Mouse (Mus musculus) midbrain, embryonic 12.5 days (tissue): ENCODE measurements around the gene Ubqln4. TPM values are rescaled to one million over a fixed set of nuclear protein-coding genes. Genes with fewer than 3 reads are reported as not detected.

Experiments
- ATAC-seq: fragments of 200-750 bp; cut with Nextera tagmentation; 2 replicates; pipeline ENCODE4 v1.8.0; 2017; ENCODE audit warnings: low read depth, moderate TSS enrichment, moderate library complexity; ENCODE audit not compliant: low FRiP score
- H3K27ac ChIP-seq: fragments of 300-500 bp; sonication (generic); replicated peaks from 2 replicates; pipeline ENCODE4 v1.5.1; 2016; ENCODE audit warnings: mild to moderate bottlenecking
- H3K27me3 ChIP-seq: fragments of 300-500 bp; sonication (generic); 2 replicates; pipeline ENCODE4 v1.6.1; 2016; ENCODE audit warnings: mild to moderate bottlenecking
- H3K36me3 ChIP-seq: fragments of 300-500 bp; sonication (generic); 2 replicates; pipeline ENCODE4 v1.6.1; 2016
- H3K4me1 ChIP-seq: fragments of 300-500 bp; sonication (generic); 2 replicates; pipeline ENCODE4 v1.6.1; 2016
- H3K4me2 ChIP-seq: fragments of 300-500 bp; sonication (generic); replicated peaks from 2 replicates; pipeline ENCODE4 v1.6.1; 2016; ENCODE audit warnings: mild to moderate bottlenecking, moderate library complexity
- H3K4me3 ChIP-seq: fragments of 300-500 bp; sonication (generic); 2 replicates; pipeline ENCODE4 v1.5.1; 2016; ENCODE audit warnings: mild to moderate bottlenecking
- H3K9ac ChIP-seq: fragments of 300-500 bp; sonication (generic); replicated peaks from 2 replicates; pipeline ENCODE4 v1.6.1; 2016; ENCODE audit warnings: mild to moderate bottlenecking, moderate library complexity
- H3K9me3 ChIP-seq: fragments of 300-500 bp; sonication (generic); 2 replicates; pipeline ENCODE4 v1.6.1; 2016; ENCODE audit warnings: mild to moderate bottlenecking
- WGBS: fragments of 180-500 bp; shearing (Covaris S2); methylation state at CpG from one replicate; pipeline ENCODE4 v1.1.7; 2016; 5-methylcytosine and 5-hydroxymethylcytosine counted together
- polyA plus RNA-seq: library from polyadenylated mRNA; unstranded; fragments of >200 nt; fragmentation: Nextera tagmentation; extraction: Ambion mirVana; gene quantifications from 2 replicates; pipeline ENCODE4 v1.2.1, GENCODE M21; 2016

Ubqln4 gene
- polyA plus RNA-seq, 1 experiment from 2014 or later, result 64.7 TPM

GRCm38 (mm10) chr3:88544955-88545591 lies 8.5 kb upstream of the Ubqln4 start:
- H3K9ac ChIP-seq, result 0 out of 2 replicates have a peak overlapping the region, but pooled peaks have one; percentile 4

GRCm38 (mm10) chr3:88546674-88547418 lies 6.7 kb upstream of the Ubqln4 start:
- ATAC-seq, result no peak
- no peaks in the 10 kb centered on the region for H3K27me3 ChIP-seq
- WGBS, result 81% methylated on average over 6 of the region's 6 CpGs
- H3K4me3 ChIP-seq, result no peak overlapping the region
- H3K27ac ChIP-seq, result no peak overlapping the region
- no peaks in the 10 kb centered on the region for H3K36me3 ChIP-seq
- peaks cover 6% of the 10 kb centered on the region for H3K4me1 ChIP-seq
- no peaks in the 10 kb centered on the region for H3K9me3 ChIP-seq
- H3K9ac ChIP-seq, result no peak overlapping the region
- no peak overlapping the region for H3K4me2 ChIP-seq

More at GRCm38 (mm10) chr3:88544955-88545591, 8.5 kb upstream of the Ubqln4 start:
- 0 out of 2 replicates have a peak overlapping the region, but pooled peaks have one; percentile 7 for H3K27ac ChIP-seq
- WGBS, result 65% methylated on average over 20 of the region's 20 CpGs
- no peak overlapping the region for H3K4me3 ChIP-seq
- H3K36me3 ChIP-seq, result peaks cover 9% of the 10 kb centered on the region
- H3K27me3 ChIP-seq, result no peaks in the 10 kb centered on the region
- H3K4me2 ChIP-seq, result no peak overlapping the region
- peaks cover 13% of the 10 kb centered on the region for H3K4me1 ChIP-seq
- ATAC-seq, result no peak
- no peaks in the 10 kb centered on the region for H3K9me3 ChIP-seq

- Histone ChIP-seq H3K4me3 (no peak within 1 kb of the TSS), H3K4me2 (no peak within 1 kb of the TSS), H3K27me3 (no peaks in the 10 kb centered on the region), H3K9me3 (no peaks in the 10 kb centered on the region), H3K9ac (no peak within 1 kb of the TSS), H3K27ac (no peak within 1 kb of the TSS), H3K36me3 (no peaks in the 10 kb centered on the region), H3K4me1 (peaks cover 12% of the 10 kb centered on the region)
- 47% methylated on average over 18 of the region's 18 CpGs for WGBS
- ATAC-seq, result no peak
These were observed 5.2 kb upstream of the Ubqln4 start, which contains the start of gene Rab25 for GRCm38 (mm10) chr3:88548180-88548917. Gene Rab25, minus strand, starts transcription at chr3:88548300.

- Histone ChIP-seq H3K4me3 (peak overlapping the region; percentile 83), H3K9ac (peak overlapping the region; percentile 91; the same call in 1 of the 2 replicates), H3K4me1 (peaks cover 27% of the 10 kb centered on the region), H3K9me3 (no peaks in the 10 kb centered on the region), H3K27me3 (no peaks in the 10 kb centered on the region), H3K27ac (no peak overlapping the region), H3K4me2 (peak overlapping the region; percentile 72), H3K36me3 (peaks cover 12% of the 10 kb centered on the region)
- 81% methylated on average over 4 of the region's 4 CpGs for WGBS
- no peak for ATAC-seq
These were observed 2.0 kb upstream of the Ubqln4 start for GRCm38 (mm10) chr3:88551586-88551985.

GRCm38 (mm10) chr3:88552082-88552645 lies 1.4 kb upstream of the Ubqln4 start:
- Histone ChIP-seq H3K27ac (peak overlapping the region; percentile 96), H3K36me3 (peaks cover 18% of the 10 kb centered on the region), H3K4me2 (peak overlapping the region; percentile 72), H3K4me3 (peak overlapping the region; percentile 83), H3K9ac (peak overlapping the region; percentile 91), H3K4me1 (peaks cover 27% of the 10 kb centered on the region), H3K27me3 (no peaks in the 10 kb centered on the region), H3K9me3 (no peaks in the 10 kb centered on the region)
- no peak for ATAC-seq
- WGBS, result 27% methylated on average over 16 of the region's 16 CpGs

- Histone ChIP-seq H3K9me3 (no peaks in the 10 kb centered on the region), H3K4me2 (peak within 1 kb of the TSS; percentile 72), H3K4me3 (peak within 1 kb of the TSS; percentile 83), H3K9ac (peak within 1 kb of the TSS; percentile 91), H3K27ac (peak within 1 kb of the TSS; percentile 96), H3K36me3 (peaks cover 25% of the 10 kb centered on the region), H3K27me3 (no peaks in the 10 kb centered on the region), H3K4me1 (peaks cover 27% of the 10 kb centered on the region)
- under 1% methylated on average over 48 of the region's 48 CpGs for WGBS
- peak; percentile 90 for ATAC-seq
These were observed 658 bp upstream of the Ubqln4 start, which contains the start of gene Lamtor2 for GRCm38 (mm10) chr3:88552676-88553524. Gene Lamtor2, minus strand, starts transcription at chr3:88553074.

GRCm38 (mm10) chr3:88553880-88554586 lies 475 bp downstream of the Ubqln4 start:
- H3K27me3 ChIP-seq, result no peaks in the 10 kb centered on the region
- peak overlapping the region; percentile 72 for H3K4me2 ChIP-seq
- H3K9me3 ChIP-seq, result no peaks in the 10 kb centered on the region
- peak overlapping the region; percentile 91 for H3K9ac ChIP-seq
- ATAC-seq, result peak; percentile 58
- peaks cover 37% of the 10 kb centered on the region for H3K36me3 ChIP-seq
- under 1% methylated on average over 41 of the region's 41 CpGs for WGBS
- H3K4me1 ChIP-seq, result peaks cover 27% of the 10 kb centered on the region
- H3K27ac ChIP-seq, result peak overlapping the region; percentile 96
- H3K4me3 ChIP-seq, result peak overlapping the region; percentile 83

GRCm38 (mm10) chr3:88555069-88555605 lies 1.6 kb downstream of the Ubqln4 start:
- peaks cover 48% of the 10 kb centered on the region for H3K36me3 ChIP-seq
- no peaks in the 10 kb centered on the region for H3K9me3 ChIP-seq
- H3K27me3 ChIP-seq, result no peaks in the 10 kb centered on the region
- 78% methylated on average over 5 of the region's 5 CpGs for WGBS
- peak overlapping the region; percentile 91 for H3K9ac ChIP-seq
- peak overlapping the region; percentile 83; the same call in 1 of the 2 replicates for H3K4me3 ChIP-seq
- no peak overlapping the region for H3K27ac ChIP-seq
- peak overlapping the region; percentile 72 for H3K4me2 ChIP-seq
- no peak for ATAC-seq
- peaks cover 27% of the 10 kb centered on the region for H3K4me1 ChIP-seq

- H3K27ac ChIP-seq, result no peak overlapping the region
- H3K9ac ChIP-seq, result peak overlapping the region; percentile 31; the same call in 1 of the 2 replicates
- H3K27me3 ChIP-seq, result no peaks in the 10 kb centered on the region
- 95% methylated on average over 6 of the region's 6 CpGs for WGBS
- H3K4me2 ChIP-seq, result no peak overlapping the region
- no peak overlapping the region for H3K4me3 ChIP-seq
- peaks cover 54% of the 10 kb centered on the region for H3K36me3 ChIP-seq
- H3K4me1 ChIP-seq, result peaks cover 27% of the 10 kb centered on the region
- ATAC-seq, result no peak
- H3K9me3 ChIP-seq, result no peaks in the 10 kb centered on the region
These were observed 2.2 kb downstream of the Ubqln4 start for GRCm38 (mm10) chr3:88555731-88556130.

GRCm38 (mm10) chr3:88556616-88557015 lies 3.1 kb downstream of the Ubqln4 start:
- no peak for ATAC-seq
- no peak overlapping the region for H3K4me2 ChIP-seq
- no peaks in the 10 kb centered on the region for H3K9me3 ChIP-seq
- H3K27ac ChIP-seq, result no peak overlapping the region
- H3K9ac ChIP-seq, result no peak overlapping the region
- peaks cover 23% of the 10 kb centered on the region for H3K4me1 ChIP-seq
- peaks cover 62% of the 10 kb centered on the region for H3K36me3 ChIP-seq
- no peaks in the 10 kb centered on the region for H3K27me3 ChIP-seq
- no peak overlapping the region for H3K4me3 ChIP-seq
- WGBS, result 92% methylated on average over 8 of the region's 8 CpGs
